Mouse (Mus musculus): ENCODE data around the gene Gm20431. TPM values are rescaled to one million over a fixed set of nuclear protein-coding genes. Genes with fewer than 3 reads are reported as not detected.
A peak's percentile ranks its signal among the peaks of the same experiment; 100 is the strongest.

Gene Gm20431
- polyA plus RNA-seq (2015; fragmentation: Nextera tagmentation; extraction: Ambion mirVana) = 3.9 and 9.4 TPM in 2 replicates

DNA sequence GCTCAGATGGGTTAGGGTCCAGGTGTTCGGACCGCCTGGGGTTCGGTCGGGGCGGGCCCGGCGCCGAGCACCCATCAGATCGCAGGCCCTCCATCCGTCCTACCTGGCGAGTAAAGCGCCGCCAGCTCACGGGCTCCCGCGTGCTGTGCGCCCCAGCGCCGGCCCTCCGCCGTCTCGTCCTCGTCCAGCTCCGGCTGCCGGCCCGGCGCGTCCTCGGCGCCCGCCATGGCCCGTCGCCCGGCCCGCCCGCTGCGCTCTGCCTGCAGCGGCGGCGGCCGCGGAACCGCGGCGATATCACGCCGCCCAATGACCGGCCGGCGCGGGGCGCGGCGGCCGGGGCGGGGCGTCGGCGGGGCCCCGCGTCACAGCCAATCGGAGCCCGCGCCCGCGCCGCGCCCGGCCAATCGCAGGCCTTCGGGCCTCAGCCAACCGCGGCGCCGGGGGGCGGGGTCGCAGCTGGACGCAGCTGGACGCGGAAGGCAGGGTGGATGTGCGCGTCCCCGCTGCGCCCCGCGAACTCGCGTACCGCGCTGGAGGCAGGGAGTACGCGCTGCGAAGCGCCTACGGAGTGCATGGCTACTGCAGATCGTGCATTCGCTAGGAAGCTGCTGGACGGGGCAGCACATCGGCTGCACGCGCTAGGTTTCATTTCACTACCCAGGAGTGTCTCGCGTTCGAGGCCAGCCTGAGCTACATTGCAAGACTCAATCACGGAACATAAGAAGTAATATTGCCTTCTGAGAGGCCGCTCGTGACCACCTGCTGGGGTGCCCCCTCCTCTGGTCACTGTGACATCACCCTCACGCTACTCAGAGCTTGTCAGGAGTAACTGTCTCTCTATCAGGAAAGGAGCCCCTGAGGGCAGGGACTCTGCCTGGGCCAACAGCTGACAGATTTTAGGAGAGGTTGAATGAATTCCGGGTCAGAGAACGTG lies at the start of gene Gm20431:
Gene Gm20431 (minus strand): TSS at position 227 of the 934 bp plus-strand sequence.
- peak; percentile 91 for ATAC-seq (ENCODE audit: insufficient number of reproducible peaks, low FRiP score, low TSS enrichment, low read depth)
- H3K36me3 ChIP-seq = no peaks in the 10 kb centered on the region
- no peaks in the 10 kb centered on the region for H3K9me3 ChIP-seq
- no peaks in the 10 kb centered on the region for H3K27me3 ChIP-seq
- WGBS = under 1% methylated on average over 110 of the region's 110 CpGs
- H3K27ac ChIP-seq = peak within 1 kb of the TSS; percentile 78
- H3K9ac ChIP-seq = peak within 1 kb of the TSS; percentile 89
- peaks cover 44% of the 10 kb centered on the region for H3K4me1 ChIP-seq
- H3K4me2 ChIP-seq = peak within 1 kb of the TSS; percentile 88
- peak within 1 kb of the TSS; percentile 96 for H3K4me3 ChIP-seq

- Histone ChIP-seq H3K4me3 (no peak overlapping the region), H3K4me1 (peaks cover 25% of the 10 kb centered on the region), H3K27ac (no peak overlapping the region), H3K9me3 (no peaks in the 10 kb centered on the region), H3K27me3 (no peaks in the 10 kb centered on the region), H3K36me3 (no peaks in the 10 kb centered on the region), H3K9ac (no peak overlapping the region), H3K4me2 (no peak overlapping the region)
- ATAC-seq (ENCODE audit: insufficient number of reproducible peaks, low FRiP score, low TSS enrichment, low read depth) = no peak
- 69% methylated on average over 6 of the region's 6 CpGs for WGBS
Measured at GRCm38 (mm10) chr2:167710574-167710973, 49.3 kb upstream of the Gm20431 start.

DNA sequence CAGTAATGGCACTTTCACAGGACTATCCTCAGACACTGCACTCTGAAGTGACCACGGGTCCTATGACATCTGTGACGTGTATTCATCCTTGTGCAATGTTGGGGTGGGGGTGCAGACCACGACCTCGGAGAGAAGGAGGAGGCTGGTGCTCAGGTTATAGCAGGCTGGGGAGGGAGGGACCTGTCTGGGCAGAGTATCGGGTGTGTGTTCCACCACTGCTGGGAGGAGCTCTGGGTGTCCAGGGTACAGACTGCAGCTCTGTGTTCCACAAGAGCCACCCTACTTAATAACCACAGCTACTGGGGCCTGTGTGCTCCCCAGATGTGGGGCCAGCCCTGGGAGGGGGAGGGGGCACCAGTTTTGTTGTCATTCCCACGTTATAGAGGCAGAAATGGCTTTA lies 48.7 kb upstream of the Gm20431 start:
- H3K9me3 ChIP-seq = no peaks in the 10 kb centered on the region
- H3K4me2 ChIP-seq = no peak overlapping the region
- no peaks in the 10 kb centered on the region for H3K36me3 ChIP-seq
- H3K4me1 ChIP-seq = peaks cover 25% of the 10 kb centered on the region
- H3K9ac ChIP-seq = no peak overlapping the region
- 51% methylated on average over 6 of the region's 6 CpGs for WGBS
- no peak overlapping the region for H3K4me3 ChIP-seq
- H3K27me3 ChIP-seq = no peaks in the 10 kb centered on the region
- H3K27ac ChIP-seq = peak overlapping the region; percentile 33; the same call in 1 of the 2 replicates
- ATAC-seq (ENCODE audit: insufficient number of reproducible peaks, low FRiP score, low TSS enrichment, low read depth) = no peak

DNA sequence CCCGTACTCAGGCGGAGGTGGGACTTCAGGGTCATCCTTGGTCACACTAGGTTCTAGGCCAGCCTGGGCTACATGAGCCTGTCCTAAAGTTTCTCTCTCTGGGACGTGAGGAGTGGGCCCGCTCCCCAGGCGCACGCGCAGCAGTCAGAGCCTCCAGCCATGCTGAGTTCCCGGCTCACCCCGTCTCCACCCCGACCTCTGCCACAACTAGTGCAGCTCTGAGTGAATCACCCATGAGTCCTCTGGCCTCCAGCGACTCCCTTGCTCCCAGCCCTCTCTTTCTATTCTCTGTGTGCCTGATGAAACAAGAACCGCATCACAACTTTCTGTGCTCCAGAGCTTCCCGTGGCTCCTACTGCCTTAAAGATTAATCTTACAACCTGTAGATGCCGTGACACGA lies 47.1 kb upstream of the Gm20431 start:
- no peak overlapping the region for H3K4me2 ChIP-seq
- no peak for ATAC-seq (ENCODE audit: insufficient number of reproducible peaks, low FRiP score, low TSS enrichment, low read depth)

DNA sequence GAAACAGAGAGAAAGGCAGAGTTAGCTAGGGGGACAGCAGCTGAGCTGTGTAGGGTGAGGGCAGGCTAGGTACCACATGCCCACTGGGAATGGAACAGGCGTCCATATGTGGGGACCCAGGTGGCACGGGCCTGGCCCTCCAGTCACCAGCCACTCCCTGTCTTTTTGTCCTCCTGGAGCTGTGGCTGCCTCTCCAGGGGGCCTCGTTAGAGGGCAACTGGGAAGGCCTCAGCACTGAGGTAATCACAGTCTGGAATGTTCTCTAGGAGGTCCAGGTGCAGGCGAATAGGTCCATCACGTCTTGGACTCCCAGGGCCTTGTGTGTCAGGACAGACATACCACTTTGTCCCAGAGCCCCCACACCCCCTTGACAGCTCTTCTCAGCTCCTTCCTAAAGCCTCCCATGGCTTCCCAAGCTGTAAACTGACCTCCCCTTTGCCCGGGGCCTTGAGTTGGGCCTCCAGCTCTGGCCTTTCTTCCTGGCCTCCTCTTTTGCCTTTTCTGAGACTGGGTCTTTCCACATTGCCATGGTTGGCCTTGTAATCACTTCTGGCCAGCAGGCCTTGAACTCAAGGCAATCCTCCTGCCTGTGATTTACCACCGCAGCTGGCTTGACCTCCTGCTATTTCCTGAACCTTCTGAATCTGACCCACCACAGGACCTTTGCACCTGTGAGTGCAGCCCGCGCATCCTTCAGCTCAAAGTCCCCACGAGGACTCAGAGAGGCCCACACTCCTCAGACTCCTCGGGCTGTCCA lies 45.1 kb upstream of the Gm20431 start:
- no peak overlapping the region for H3K9ac ChIP-seq
- H3K9me3 ChIP-seq = no peaks in the 10 kb centered on the region
- H3K27me3 ChIP-seq = no peaks in the 10 kb centered on the region
- H3K36me3 ChIP-seq = no peaks in the 10 kb centered on the region
- no peak overlapping the region for H3K4me2 ChIP-seq
- ATAC-seq (ENCODE audit: insufficient number of reproducible peaks, low FRiP score, low TSS enrichment, low read depth) = no peak
- H3K27ac ChIP-seq = no peak overlapping the region
- H3K4me3 ChIP-seq = no peak overlapping the region
- peaks cover 27% of the 10 kb centered on the region for H3K4me1 ChIP-seq
- 61% methylated on average over 11 of the region's 11 CpGs for WGBS

More for the DNA sequence above, 47.1 kb upstream of the Gm20431 start:
- H3K36me3 ChIP-seq = no peaks in the 10 kb centered on the region
- H3K9ac ChIP-seq = no peak overlapping the region
- WGBS = 52% methylated on average over 15 of the region's 15 CpGs
- peaks cover 23% of the 10 kb centered on the region for H3K4me1 ChIP-seq
- H3K9me3 ChIP-seq = no peaks in the 10 kb centered on the region
- no peak overlapping the region for H3K27ac ChIP-seq
- H3K27me3 ChIP-seq = no peaks in the 10 kb centered on the region
- H3K4me3 ChIP-seq = no peak overlapping the region

DNA sequence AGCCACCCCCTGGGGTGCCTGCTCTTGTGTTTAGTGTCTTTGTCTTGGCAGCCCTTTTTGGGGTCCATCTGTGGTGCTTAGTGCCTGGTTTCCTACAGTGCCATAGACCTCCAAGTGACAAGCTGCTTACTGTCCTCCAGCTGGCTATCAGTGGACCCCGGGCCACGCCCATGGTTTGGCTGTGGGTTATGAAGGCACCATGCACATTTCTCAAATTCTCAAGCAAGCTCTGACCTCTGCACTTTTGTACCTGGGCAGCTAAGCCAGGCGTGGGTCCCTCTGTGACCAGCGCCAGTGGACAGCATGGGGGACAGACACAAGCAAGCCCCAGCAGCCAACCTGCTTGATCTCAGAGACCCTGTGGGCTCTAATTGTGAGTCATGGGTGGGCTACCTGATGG lies 43.1 kb upstream of the Gm20431 start:
- no peak overlapping the region for H3K4me3 ChIP-seq
- no peak overlapping the region for H3K4me2 ChIP-seq
- no peaks in the 10 kb centered on the region for H3K9me3 ChIP-seq
- H3K27me3 ChIP-seq = no peaks in the 10 kb centered on the region
- H3K36me3 ChIP-seq = no peaks in the 10 kb centered on the region
- no peak for ATAC-seq (ENCODE audit: insufficient number of reproducible peaks, low FRiP score, low TSS enrichment, low read depth)
- no peak overlapping the region for H3K9ac ChIP-seq
- no peak overlapping the region for H3K27ac ChIP-seq
- 85% methylated on average over 4 of the region's 4 CpGs for WGBS
- peaks cover 22% of the 10 kb centered on the region for H3K4me1 ChIP-seq

DNA sequence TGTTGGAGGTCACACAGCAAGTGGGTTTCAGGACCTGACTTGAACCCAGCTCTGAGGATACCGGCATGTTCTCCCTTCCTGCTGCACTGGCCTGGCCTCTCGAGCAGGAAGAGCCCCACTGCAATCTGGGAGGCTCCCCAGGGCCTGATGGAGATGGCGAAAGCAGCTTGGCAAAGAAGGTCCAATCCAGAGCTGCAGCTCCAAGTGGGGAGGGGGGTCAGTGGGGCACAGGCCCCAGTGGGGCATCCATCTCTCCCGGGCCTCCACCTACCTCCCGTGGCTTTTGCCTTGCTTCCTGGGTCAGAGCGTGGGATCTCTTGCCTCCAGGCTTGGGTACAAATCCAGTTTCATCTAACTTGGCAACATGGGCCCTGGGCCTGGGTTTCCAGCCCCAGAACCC lies 40.8 kb upstream of the Gm20431 start:
- H3K9ac ChIP-seq = no peak overlapping the region
- H3K4me1 ChIP-seq = peaks cover 22% of the 10 kb centered on the region
- no peak overlapping the region for H3K4me2 ChIP-seq
- no peak overlapping the region for H3K27ac ChIP-seq
- H3K4me3 ChIP-seq = no peak overlapping the region
- no peak for ATAC-seq (ENCODE audit: insufficient number of reproducible peaks, low FRiP score, low TSS enrichment, low read depth)
- no peaks in the 10 kb centered on the region for H3K27me3 ChIP-seq
- H3K36me3 ChIP-seq = no peaks in the 10 kb centered on the region
- 66% methylated on average over 6 of the region's 6 CpGs for WGBS
- H3K9me3 ChIP-seq = no peaks in the 10 kb centered on the region

DNA sequence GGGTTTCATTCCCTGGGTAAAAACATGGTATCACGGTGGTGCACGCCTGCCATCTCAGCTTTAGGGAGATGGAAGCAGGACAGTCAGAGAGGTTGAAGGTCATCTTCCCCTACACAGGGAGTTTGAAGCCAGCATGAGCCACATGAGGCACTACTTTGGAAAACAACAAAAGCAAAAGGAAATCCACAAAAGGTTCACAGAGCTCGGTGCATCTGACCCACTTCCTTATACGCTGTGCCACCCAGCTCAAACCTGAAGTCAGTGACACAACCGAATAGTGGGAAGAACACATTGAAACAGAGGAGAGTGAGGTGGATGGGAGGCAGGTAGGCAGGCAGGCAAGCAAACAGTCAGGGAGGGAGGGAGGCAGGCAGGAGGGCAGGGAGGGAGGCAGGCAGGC lies 40.2 kb upstream of the Gm20431 start:
- Histone ChIP-seq H3K4me2 (no peak overlapping the region), H3K36me3 (no peaks in the 10 kb centered on the region), H3K4me3 (no peak overlapping the region), H3K9ac (no peak overlapping the region), H3K27ac (no peak overlapping the region), H3K27me3 (no peaks in the 10 kb centered on the region), H3K4me1 (peaks cover 22% of the 10 kb centered on the region), H3K9me3 (no peaks in the 10 kb centered on the region)
- 75% methylated on average over 5 of the region's 5 CpGs for WGBS
- no peak for ATAC-seq (ENCODE audit: insufficient number of reproducible peaks, low FRiP score, low TSS enrichment, low read depth)

GRCm38 (mm10) chr2:167700018-167700417 lies 38.7 kb upstream of the Gm20431 start:
- Histone ChIP-seq H3K9me3 (no peaks in the 10 kb centered on the region), H3K27ac (no peak overlapping the region), H3K4me1 (peaks cover 15% of the 10 kb centered on the region), H3K4me3 (no peak overlapping the region), H3K4me2 (no peak overlapping the region), H3K27me3 (no peaks in the 10 kb centered on the region), H3K36me3 (no peaks in the 10 kb centered on the region), H3K9ac (no peak overlapping the region)
- no peak for ATAC-seq (ENCODE audit: insufficient number of reproducible peaks, low FRiP score, low TSS enrichment, low read depth)
- WGBS = 72% methylated on average over 5 of the region's 5 CpGs

DNA sequence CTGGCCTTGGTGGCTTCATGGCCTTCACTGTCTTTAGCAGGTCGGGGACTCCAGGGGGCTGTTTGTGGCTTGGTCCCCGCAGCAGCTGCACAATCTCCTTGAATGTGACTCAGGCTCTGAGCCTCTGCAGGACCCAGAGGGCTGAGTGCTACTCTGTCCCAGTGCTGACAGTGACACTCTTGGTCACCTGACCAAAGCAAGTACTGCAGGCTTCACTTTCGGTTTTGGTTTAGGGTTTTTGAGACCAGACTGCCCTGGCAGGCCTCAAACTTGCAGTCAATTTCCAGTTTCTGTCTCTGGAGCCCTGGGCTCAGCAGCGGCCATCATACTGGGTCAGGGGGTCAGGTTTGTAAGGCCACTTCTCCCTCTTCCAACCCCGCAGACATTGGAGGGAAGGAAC lies 36.6 kb upstream of the Gm20431 start:
- Histone ChIP-seq H3K9ac (no peak overlapping the region), H3K4me2 (no peak overlapping the region), H3K9me3 (no peaks in the 10 kb centered on the region), H3K36me3 (no peaks in the 10 kb centered on the region), H3K27me3 (no peaks in the 10 kb centered on the region), H3K4me1 (peaks cover 15% of the 10 kb centered on the region), H3K27ac (no peak overlapping the region), H3K4me3 (no peak overlapping the region)
- ATAC-seq (ENCODE audit: insufficient number of reproducible peaks, low FRiP score, low TSS enrichment, low read depth) = no peak
- WGBS = 50% methylated on average over 5 of the region's 5 CpGs

DNA sequence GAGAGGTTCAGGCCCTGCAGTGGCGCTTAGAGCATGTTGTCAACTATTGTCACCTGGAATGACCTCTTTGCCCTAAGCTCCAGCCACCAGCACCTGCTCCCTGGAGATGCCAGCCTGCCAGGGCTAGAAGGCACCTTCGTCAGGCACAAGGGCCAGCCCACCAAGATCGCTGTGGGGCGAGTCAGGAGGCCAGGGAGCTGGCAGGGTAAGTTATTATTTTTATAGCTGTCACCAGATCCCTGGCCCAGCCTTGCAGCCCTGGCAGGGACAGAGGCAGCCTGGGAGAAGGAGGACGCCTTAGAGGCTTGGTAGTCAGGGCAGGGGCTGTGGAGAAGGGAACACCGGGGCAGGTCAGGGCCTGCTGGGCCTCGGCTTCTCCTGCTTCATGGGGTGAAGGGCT lies 34.8 kb upstream of the Gm20431 start:
- Histone ChIP-seq H3K9me3 (no peaks in the 10 kb centered on the region), H3K4me2 (no peak overlapping the region), H3K4me1 (peaks cover 18% of the 10 kb centered on the region), H3K4me3 (no peak overlapping the region), H3K27me3 (peaks cover 7% of the 10 kb centered on the region), H3K9ac (no peak overlapping the region), H3K36me3 (no peaks in the 10 kb centered on the region), H3K27ac (no peak overlapping the region)
- ATAC-seq (ENCODE audit: insufficient number of reproducible peaks, low FRiP score, low TSS enrichment, low read depth) = no peak
- WGBS = 59% methylated on average over 7 of the region's 7 CpGs

- H3K36me3 ChIP-seq = no peaks in the 10 kb centered on the region
- no peak for ATAC-seq (ENCODE audit: insufficient number of reproducible peaks, low FRiP score, low TSS enrichment, low read depth)
- H3K27ac ChIP-seq = no peak overlapping the region
- no peak overlapping the region for H3K4me3 ChIP-seq
- H3K4me1 ChIP-seq = peaks cover 25% of the 10 kb centered on the region
- H3K9me3 ChIP-seq = no peaks in the 10 kb centered on the region
- no peak overlapping the region for H3K9ac ChIP-seq
- H3K27me3 ChIP-seq = peaks cover 14% of the 10 kb centered on the region
- 84% methylated on average over 14 of the region's 14 CpGs for WGBS
- H3K4me2 ChIP-seq = no peak overlapping the region
Measured at GRCm38 (mm10) chr2:167695491-167695890, 34.2 kb upstream of the Gm20431 start.

Measured in limb, embryonic 15.5 days (tissue).